35 mouse cellular contexts compared by ENCODE assay signal in the genomic region with DNA sequence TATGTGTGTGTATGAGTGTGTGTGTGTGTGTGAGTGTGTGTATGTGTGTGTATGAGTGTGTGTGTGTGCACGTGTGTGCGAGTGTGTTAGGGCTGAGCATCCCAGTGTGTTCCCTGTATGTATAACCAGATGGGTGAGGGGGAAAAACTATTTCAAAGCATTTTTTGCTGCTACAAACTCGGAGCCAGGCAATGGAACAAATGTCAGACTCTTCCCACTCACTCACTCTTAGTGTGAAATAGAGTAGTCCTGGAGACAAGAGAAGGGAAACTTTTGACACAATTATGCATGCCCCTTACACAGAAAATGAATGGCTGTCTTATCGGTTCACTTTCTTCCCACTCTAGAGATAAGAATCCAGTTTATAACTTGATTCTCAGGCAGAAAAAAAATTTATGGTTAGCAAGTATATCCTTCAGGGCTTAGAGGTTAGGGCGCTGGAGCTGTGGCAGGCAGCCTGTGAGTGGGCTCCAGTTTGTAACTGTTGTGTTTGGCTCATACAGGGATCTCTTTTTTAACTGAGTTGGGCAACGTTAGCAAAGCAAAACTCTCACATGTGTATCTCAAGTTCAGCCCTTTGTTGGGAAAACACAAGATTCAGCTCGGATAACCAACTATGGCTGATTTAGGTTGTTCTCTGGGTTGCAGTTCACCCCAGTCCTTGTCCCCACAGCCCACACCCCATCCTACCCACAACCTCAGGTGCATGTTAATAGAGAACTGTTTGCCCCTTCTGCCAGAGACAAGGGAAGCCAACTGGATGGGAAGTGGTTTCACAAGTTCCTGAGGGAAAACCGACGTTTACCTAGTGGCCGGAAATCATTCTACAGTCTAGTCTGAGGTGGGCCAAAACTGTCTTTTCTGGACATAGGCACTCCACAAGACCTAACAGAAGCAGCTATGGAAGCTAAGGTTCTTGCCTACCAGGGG. TPM values are rescaled to one million over a fixed set of nuclear protein-coding genes. Genes with fewer than 3 reads are reported as not detected.
DNase-seq lines count a peak whose midpoint lies in the region; ATAC-seq lines count a peak whose summit lies in the region.
"Had no signal": no experiment of that assay in that cellular context is flagged by ENCODE, and none has a peak within 500 bp of the region (broad histone marks: within the 10 kb centered on the region; RNA-seq: fewer than 3 reads in every experiment).

No protein-coding gene starts in this region.

- H3K36me3 ChIP-seq in hindbrain, embryonic 13.5 days, result no peaks in the 10 kb centered on the region
- H3K36me3 ChIP-seq: embryonic facial prominence, embryonic 12.5 days; heart, embryonic 12.5 days; liver, embryonic 13.5 days; midbrain, embryonic 10.5 days; midbrain, embryonic 15.5 days; neural tube, embryonic 15.5 days; stomach, embryonic 15.5 days had no signal

- peak; percentile 22 to 62 for DNase-seq in layer of hippocampus, adult 18-20 months (ENCODE audit: low spot score in 2 of 2)
- DNase-seq in layer of hippocampus, adult 8-10 months (ENCODE audit: low spot score in 2 of 2), result no peak
- DNase-seq in 416B (ENCODE audit: low read depth), result peak; percentile 81
- peak; percentile 72 for DNase-seq in brain, adult 2 months (ENCODE audit: low read depth, low spot score)
- no peak for DNase-seq in heart, adult 18-20 months
- DNase-seq: adrenal gland, adult 8-10 months; cerebellum, adult 11 months; cerebellum, adult 9-10 months; cerebellum, postnatal 36 days; embryo, embryonic 11 days; gastrocnemius, postnatal 10 days; heart, adult 2 months; heart, postnatal 4 days; kidney, adult 9 months; kidney, postnatal 14 days; left cerebral cortex, postnatal 4 days; liver, embryonic 13.5 days; lung, adult 18-20 months; lung, postnatal 4 days; retina, postnatal 1 day; right cerebral cortex, postnatal 14 days had no signal

- 89% methylated on average over 10 of the region's 10 CpGs for WGBS in hindbrain, embryonic 13.5 days

- ATAC-seq in megakaryocyte, adult 5-6 weeks (ENCODE audit: poor library complexity, severe bottlenecking), result 0 out of 2 replicates have a peak, but pooled peaks have one; percentile 5
- ATAC-seq in hindbrain, embryonic 13.5 days (ENCODE audit: low FRiP score), result no peak
- ATAC-seq: activated CD4-positive, CD25-positive, alpha-beta regulatory T cell, adult 4 months; forebrain, embryonic 16.5 days; intestine, postnatal 0 days; lung, postnatal 0 days; midbrain, embryonic 15.5 days had no signal

- no peak overlapping the region for H3K4me3 ChIP-seq in hindbrain, embryonic 13.5 days
- H3K4me3 ChIP-seq: embryonic facial prominence, embryonic 12.5 days; heart, adult 2 months; heart, embryonic 12.5 days; liver, embryonic 13.5 days; midbrain, embryonic 10.5 days; midbrain, embryonic 15.5 days; neural tube, embryonic 15.5 days; stomach, embryonic 15.5 days had no signal

- H3K9ac ChIP-seq in hindbrain, embryonic 13.5 days, result no peak overlapping the region
- H3K9ac ChIP-seq: embryonic facial prominence, embryonic 12.5 days; heart, embryonic 12.5 days; hindbrain, embryonic 14.5 days; liver, embryonic 13.5 days; midbrain, embryonic 15.5 days; neural tube, embryonic 15.5 days; stomach, embryonic 15.5 days had no signal

- no peaks in the 10 kb centered on the region for H3K4me1 ChIP-seq in hindbrain, embryonic 13.5 days (replicated peaks)
- H3K4me1 ChIP-seq: embryonic facial prominence, embryonic 12.5 days; liver, embryonic 13.5 days; midbrain, embryonic 15.5 days; neural tube, embryonic 15.5 days; stomach, embryonic 15.5 days had no signal

- no peaks in the 10 kb centered on the region for H3K27me3 ChIP-seq in hindbrain, embryonic 13.5 days
- H3K27me3 ChIP-seq: embryonic facial prominence, embryonic 12.5 days; liver, embryonic 13.5 days; midbrain, embryonic 15.5 days; neural tube, embryonic 15.5 days; stomach, embryonic 15.5 days had no signal

- H3K27ac ChIP-seq in hindbrain, embryonic 13.5 days, result no peak overlapping the region
- H3K27ac ChIP-seq: embryonic facial prominence, embryonic 12.5 days; heart, adult 2 months; hindbrain, embryonic 14.5 days; liver, embryonic 13.5 days; midbrain, embryonic 10.5 days; midbrain, embryonic 15.5 days; neural tube, embryonic 15.5 days; stomach, embryonic 15.5 days had no signal

- no peak overlapping the region for H3K4me2 ChIP-seq in hindbrain, embryonic 13.5 days
- H3K4me2 ChIP-seq: embryonic facial prominence, embryonic 12.5 days; heart, embryonic 12.5 days; hindbrain, embryonic 14.5 days; liver, embryonic 13.5 days; midbrain, embryonic 15.5 days; neural tube, embryonic 15.5 days; stomach, embryonic 15.5 days had no signal

- H3K9me3 ChIP-seq in hindbrain, embryonic 13.5 days, result no peaks in the 10 kb centered on the region
- H3K9me3 ChIP-seq: embryonic facial prominence, embryonic 12.5 days; heart, embryonic 12.5 days; liver, embryonic 13.5 days; midbrain, embryonic 10.5 days; midbrain, embryonic 15.5 days; neural tube, embryonic 15.5 days; stomach, embryonic 15.5 days had no signal

RNA-seq across cellular contexts. Expression of a gene that starts 12.9 kb away (rescaled TPM):
- 10 to 100 TPM; 52.2 to 58.4 TPM for total RNA-seq in layer of hippocampus, adult 18-20 months (2021)
- 10 to 100 TPM; 50.4 to 55.2 (median 51.1) TPM for total RNA-seq in layer of hippocampus, adult 8-10 months (2022)
- 17.5 and 18.6 TPM in 2 replicates for total RNA-seq in megakaryocyte, adult 5-6 weeks (2015)
- total RNA-seq in megakaryocyte, adult 5-6 weeks (2017), result 24.0 and 25.9 TPM in 2 replicates
- polyA plus RNA-seq in hindbrain, embryonic 13.5 days (2015; fragmentation: Nextera tagmentation; extraction: Ambion mirVana), result 8.5 and 9.7 TPM in 2 replicates
- total RNA-seq in heart, adult 18-20 months (2021), result 10 to 100 TPM in 1 of 2 experiments, 1 to 10 TPM in 1; 9.5 to 12.7 TPM

RNA-seq across cellular contexts. Expression of a gene that starts 36.5 kb away (rescaled TPM):
- total RNA-seq in layer of hippocampus, adult 18-20 months (2021), result under 1 TPM in 1 of 2 experiments, not detected in 1; 0.63 TPM
- under 1 TPM in 2 of 4 experiments, not detected in 2; 0.64 to 0.72 TPM for total RNA-seq in layer of hippocampus, adult 8-10 months (2022)
- not detected in 2 replicates for total RNA-seq in megakaryocyte, adult 5-6 weeks (2015)
- total RNA-seq in megakaryocyte, adult 5-6 weeks (2017), result not detected in 2 replicates
- not detected in 2 replicates for polyA plus RNA-seq in hindbrain, embryonic 13.5 days (2015; fragmentation: Nextera tagmentation; extraction: Ambion mirVana)
- 1 to 10 TPM in 1 of 2 experiments, under 1 TPM in 1; 0.60 to 1.1 TPM for total RNA-seq in heart, adult 18-20 months (2021)
- total RNA-seq: adrenal gland, adult 8-10 months; adrenal gland, postnatal 4 days; left cerebral cortex, postnatal 4 days had no signal
- polyA plus RNA-seq: activated CD4-positive, CD25-positive, alpha-beta regulatory T cell, adult 4 months; forebrain, embryonic 16.5 days; hindbrain, embryonic 14.5 days; liver, embryonic 13.5 days; midbrain, embryonic 15.5 days; neural tube, embryonic 15.5 days; stomach, embryonic 15.5 days had no signal

Comparison
In these comparisons a context has a peak if more than half of its experiments do, and no peak if none do; other contexts are left out.
1. DNase-seq: peak in layer of hippocampus, adult 18-20 months (2 of 2), 416B (single experiment) and brain, adult 2 months (single experiment); none in layer of hippocampus, adult 8-10 months (0 of 2) and heart, adult 18-20 months (0 of 2).